Mouse (Mus musculus): ENCODE measurements around the gene Trim72.
A peak's percentile ranks its signal among the peaks of the same experiment; 100 is the strongest.
"Not testable (repeated sequence)": the region's sequence is repeated elsewhere in the genome, so short reads cannot be mapped to it uniquely, and the experiment has no call there.

The Trim72 gene

GRCm38 (mm10) chr7:128006193-128006592, 2.4 kb downstream of the Trim72 start:
- DNase-seq (ENCODE audit: low spot score in 2 of 2), result no peak

GRCm38 (mm10) chr7:128009715-128010340, 6.1 kb downstream of the Trim72 start:
- no peak for DNase-seq (ENCODE audit: low spot score in 2 of 2)

- DNase-seq (ENCODE audit: low spot score in 2 of 2), result peak in 1 of 2 experiments; percentile 49
Observed at GRCm38 (mm10) chr7:128012136-128012780, 8.5 kb downstream of the Trim72 start.

- no peak for DNase-seq (ENCODE audit: low spot score in 2 of 2)
Observed at GRCm38 (mm10) chr7:128013116-128013515, 9.4 kb downstream of the Trim72 start.

GRCm38 (mm10) chr7:128016134-128016533, 12.4 kb downstream of the Trim72 start:
- DNase-seq (ENCODE audit: low spot score in 2 of 2), result not testable (repeated sequence)

- DNase-seq (ENCODE audit: low spot score in 2 of 2), result no peak
Observed at GRCm38 (mm10) chr7:128016650-128017049, 12.9 kb downstream of the Trim72 start.

- DNase-seq (ENCODE audit: low spot score in 2 of 2), result no peak
Observed at GRCm38 (mm10) chr7:128018275-128018674, 14.5 kb downstream of the Trim72 start.

GRCm38 (mm10) chr7:128019187-128019586, 15.4 kb downstream of the Trim72 start:
- DNase-seq (ENCODE audit: low spot score in 2 of 2), result no peak

GRCm38 (mm10) chr7:128022974-128023373, 19.2 kb downstream of the Trim72 start:
- DNase-seq (ENCODE audit: low spot score in 2 of 2), result no peak

- DNase-seq (ENCODE audit: low spot score in 2 of 2), result no peak
Observed at GRCm38 (mm10) chr7:128023565-128023964, 19.8 kb downstream of the Trim72 start.

GRCm38 (mm10) chr7:128024364-128024763, 20.6 kb downstream of the Trim72 start:
- no peak for DNase-seq (ENCODE audit: low spot score in 2 of 2)

GRCm38 (mm10) chr7:128024932-128025331, 21.2 kb downstream of the Trim72 start:
- no peak for DNase-seq (ENCODE audit: low spot score in 2 of 2)

- no peak for DNase-seq (ENCODE audit: low spot score in 2 of 2)
Observed at GRCm38 (mm10) chr7:128025381-128025780, 21.6 kb downstream of the Trim72 start.

GRCm38 (mm10) chr7:128031403-128031976, 27.7 kb downstream of the Trim72 start:
- DNase-seq (ENCODE audit: low spot score in 2 of 2), result peak in 1 of 2 experiments; percentile 57

- no peak for DNase-seq (ENCODE audit: low spot score in 2 of 2)
Observed at GRCm38 (mm10) chr7:128032290-128032988, 28.7 kb downstream of the Trim72 start.

GRCm38 (mm10) chr7:128032989-128033293, 29.2 kb downstream of the Trim72 start:
- no peak for DNase-seq (ENCODE audit: low spot score in 2 of 2)

- DNase-seq (ENCODE audit: low spot score in 2 of 2), result no peak
Observed at GRCm38 (mm10) chr7:128033616-128034015, 29.9 kb downstream of the Trim72 start.

- not testable (repeated sequence) for DNase-seq (ENCODE audit: low spot score in 2 of 2)
Observed at GRCm38 (mm10) chr7:128042161-128042820, 38.5 kb downstream of the Trim72 start.

GRCm38 (mm10) chr7:128044142-128044785, 40.5 kb downstream of the Trim72 start:
- no peak for DNase-seq (ENCODE audit: low spot score in 2 of 2)

GRCm38 (mm10) chr7:128045640-128046039, 41.9 kb downstream of the Trim72 start:
- no peak for DNase-seq (ENCODE audit: low spot score in 2 of 2)

GRCm38 (mm10) chr7:128048819-128049218, 45.1 kb downstream of the Trim72 start:
- DNase-seq (ENCODE audit: low spot score in 2 of 2), result no peak

- no peak for DNase-seq (ENCODE audit: low spot score in 2 of 2)
Observed at GRCm38 (mm10) chr7:128049254-128049653, 45.5 kb downstream of the Trim72 start.
